Mouse (Mus musculus): ENCODE results near the gene Far2.

- TF ChIP-seq CTCF (IDR thresholded peaks at IDR 0.05; ENCODE audit: low read depth, low read length) (no peak), POLR2A (IDR thresholded peaks at IDR 0.05; ENCODE audit: extremely low read depth, insufficient read depth, low read length) (no peak)
Measured at GRCm38 (mm10) chr6:148000483-148000882, 46.6 kb upstream of the Far2 start.
